Mouse (Mus musculus) intestine, embryonic 16.5 days (tissue): ENCODE measurements around the gene Muc13. TPM values are rescaled to one million over a fixed set of nuclear protein-coding genes. Genes with fewer than 3 reads are reported as not detected.
A peak's percentile ranks its signal among the peaks of the same experiment; 100 is the strongest.

Experiments
- ATAC-seq: fragments of 200-750 bp; cut with Nextera tagmentation; 2 replicates; pipeline ENCODE4 v1.8.0; 2017; ENCODE audit warnings: moderate TSS enrichment, moderate library complexity
- H3K27ac ChIP-seq: fragments of 300-500 bp; sonication (generic); 2 replicates; pipeline ENCODE4 v1.5.1; 2014; ENCODE audit warnings: mild to moderate bottlenecking, low read length
- H3K27me3 ChIP-seq: fragments of 300-500 bp; sonication (generic); replicated peaks from 2 replicates; pipeline ENCODE4 v1.6.1; 2014; ENCODE audit warnings: low read length, control low read depth, mixed read lengths; ENCODE audit not compliant: control insufficient read depth, insufficient read depth
- H3K36me3 ChIP-seq: fragments of 300-500 bp; sonication (generic); 2 replicates; pipeline ENCODE4 v1.6.1; 2014; ENCODE audit warnings: low read length, control low read depth; ENCODE audit not compliant: control insufficient read depth, insufficient read depth
- H3K4me1 ChIP-seq: fragments of 300-500 bp; sonication (generic); 2 replicates; pipeline ENCODE4 v1.6.1; 2014; ENCODE audit warnings: low read length, control low read depth, mixed read lengths; ENCODE audit not compliant: control insufficient read depth, insufficient read depth
- H3K4me2 ChIP-seq: fragments of 300-500 bp; sonication (generic); 2 replicates; pipeline ENCODE4 v1.6.1; 2014; ENCODE audit warnings: low read depth, low read length, control low read depth
- H3K4me3 ChIP-seq: fragments of 300-500 bp; sonication (generic); 2 replicates; pipeline ENCODE4 v1.5.1; 2014; ENCODE audit warnings: mild to moderate bottlenecking, low read length
- H3K9ac ChIP-seq: fragments of 300-500 bp; sonication (generic); 2 replicates; pipeline ENCODE4 v1.6.1; 2014; ENCODE audit warnings: low read depth, low read length
- H3K9me3 ChIP-seq: fragments of 300-500 bp; sonication (generic); 2 replicates; pipeline ENCODE4 v1.6.1; 2016; ENCODE audit warnings: low read length, control low read depth; ENCODE audit not compliant: control insufficient read depth
- WGBS: fragments of 180-500 bp; shearing (Covaris S2); extraction: QIAGEN DNeasy Blood & Tissue Kit; methylation state at CpG from one replicate; pipeline ENCODE4 v1.1.7; 2014; 5-methylcytosine and 5-hydroxymethylcytosine counted together
- polyA plus RNA-seq: library from polyadenylated mRNA; unstranded; fragments of >200 nt; fragmentation: Nextera tagmentation; extraction: Ambion mirVana; gene quantifications from 2 replicates; pipeline ENCODE4 v1.2.1, GENCODE M21; 2015

Muc13 gene
- polyA plus RNA-seq = 358 and 407 TPM in 2 replicates

- peak within 1 kb of the TSS; percentile 53 for H3K4me3 ChIP-seq
- peak within 1 kb of the TSS; percentile 40 for H3K4me2 ChIP-seq
- no peaks in the 10 kb centered on the region for H3K36me3 ChIP-seq
- peak; percentile 90 for ATAC-seq
- 63% methylated on average over 10 of the region's 10 CpGs for WGBS
- H3K27ac ChIP-seq = peak within 1 kb of the TSS; percentile 94
- H3K4me1 ChIP-seq = peaks cover 10% of the 10 kb centered on the region; the same call in 1 of the 2 replicates
- no peaks in the 10 kb centered on the region for H3K27me3 ChIP-seq
- no peaks in the 10 kb centered on the region for H3K9me3 ChIP-seq
- peak within 1 kb of the TSS; percentile 72 for H3K9ac ChIP-seq
These were observed at the start of gene Muc13 for GRCm38 (mm10) chr16:33793846-33794791. Muc13 (plus strand) TSS chr16:33794037.

GRCm38 (mm10) chr16:33744622-33745419 lies 49.0 kb upstream of the Muc13 start:
- 48% methylated on average over 7 of the region's 7 CpGs for WGBS
- Histone ChIP-seq H3K27ac (peak overlapping the region; percentile 79), H3K4me2 (peak overlapping the region; percentile 10; the same call in 1 of the 2 replicates), H3K4me3 (no peak overlapping the region), H3K36me3 (no peaks in the 10 kb centered on the region), H3K9me3 (no peaks in the 10 kb centered on the region), H3K27me3 (no peaks in the 10 kb centered on the region), H3K9ac (no peak overlapping the region), H3K4me1 (peaks cover 10% of the 10 kb centered on the region)
- ATAC-seq = peak; percentile 51

GRCm38 (mm10) chr16:33745457-33745856 lies 48.4 kb upstream of the Muc13 start:
- Histone ChIP-seq H3K9me3 (no peaks in the 10 kb centered on the region), H3K4me1 (peaks cover 8% of the 10 kb centered on the region), H3K36me3 (no peaks in the 10 kb centered on the region), H3K27ac (peak overlapping the region; percentile 79), H3K4me2 (peak overlapping the region; percentile 10; the same call in 1 of the 2 replicates), H3K27me3 (no peaks in the 10 kb centered on the region), H3K9ac (no peak overlapping the region), H3K4me3 (no peak overlapping the region)
- WGBS = 63% methylated on average over 7 of the region's 7 CpGs
- ATAC-seq = peak; percentile 83

DNA sequence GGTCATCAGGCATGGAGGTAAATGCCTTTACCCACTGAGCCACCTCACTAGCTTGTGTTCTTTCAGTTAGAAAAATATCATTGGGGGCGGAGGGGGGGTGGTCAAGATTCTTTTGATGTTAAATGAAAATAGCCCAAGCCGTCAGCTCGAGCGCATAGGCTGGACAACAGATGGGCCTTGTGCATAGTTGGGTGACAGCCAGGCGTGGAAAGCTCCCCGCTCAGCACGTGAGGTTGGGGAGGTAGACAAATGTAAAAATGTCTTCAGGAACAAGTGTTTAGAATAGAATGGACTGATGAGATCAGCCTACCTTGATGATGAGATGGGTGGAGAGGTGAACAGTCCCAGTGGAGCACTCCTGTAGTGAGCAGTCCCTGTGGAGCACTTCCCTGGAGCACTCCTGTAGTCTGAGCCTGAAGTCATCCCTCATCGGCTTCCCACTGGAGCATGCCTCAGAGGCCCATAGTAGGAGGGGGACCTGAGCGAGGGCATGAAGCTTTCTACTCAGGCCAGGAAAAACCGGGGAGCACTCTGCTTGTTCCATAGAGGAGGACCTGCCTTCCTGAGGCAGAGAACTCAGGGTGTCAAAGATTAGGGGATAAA lies 47.7 kb upstream of the Muc13 start:
- ATAC-seq = no peak
- peaks cover 4% of the 10 kb centered on the region for H3K4me1 ChIP-seq
- no peaks in the 10 kb centered on the region for H3K27me3 ChIP-seq
- no peak overlapping the region for H3K4me3 ChIP-seq
- H3K9me3 ChIP-seq = no peaks in the 10 kb centered on the region
- no peaks in the 10 kb centered on the region for H3K36me3 ChIP-seq
- peak overlapping the region; percentile 23; the same call in 1 of the 2 replicates for H3K27ac ChIP-seq
- no peak overlapping the region for H3K9ac ChIP-seq
- no peak overlapping the region for H3K4me2 ChIP-seq
- WGBS = 73% methylated on average over 10 of the region's 10 CpGs

DNA sequence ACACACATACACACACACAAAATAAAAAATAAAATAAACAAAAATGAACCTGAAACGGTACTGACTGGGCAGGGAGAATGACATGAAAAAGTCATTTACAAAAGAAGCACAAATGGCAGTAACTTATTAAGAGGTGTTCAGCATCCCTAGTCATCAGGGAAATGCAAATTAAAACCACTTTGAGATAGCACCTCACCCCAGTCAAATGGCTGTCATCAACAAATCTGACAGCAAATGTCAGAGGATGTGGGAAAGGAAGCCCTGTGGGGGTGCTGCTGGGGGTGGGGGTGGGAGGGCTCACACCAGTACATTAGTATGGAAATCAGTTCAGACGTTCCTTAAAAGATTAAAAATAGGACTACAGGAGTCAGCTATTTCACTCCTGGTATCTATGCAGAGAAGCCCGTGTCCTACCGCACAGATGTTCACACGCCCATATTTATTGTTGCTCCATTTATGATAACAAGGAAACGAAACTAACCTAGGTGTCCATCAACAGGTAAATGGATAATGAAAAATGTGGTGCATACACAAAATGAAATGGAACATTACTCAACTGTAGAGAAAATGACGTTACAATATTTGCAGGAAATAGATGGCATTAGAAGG lies 46.4 kb upstream of the Muc13 start:
- Histone ChIP-seq H3K27me3 (no peaks in the 10 kb centered on the region), H3K4me1 (peaks cover 9% of the 10 kb centered on the region), H3K9me3 (no peaks in the 10 kb centered on the region), H3K9ac (no peak overlapping the region), H3K36me3 (no peaks in the 10 kb centered on the region), H3K4me3 (no peak overlapping the region), H3K27ac (peak overlapping the region; percentile 63; the same call in 1 of the 2 replicates), H3K4me2 (no peak overlapping the region)
- 50% methylated on average over 7 of the region's 7 CpGs for WGBS
- ATAC-seq = 0 out of 2 replicates have a peak, but pooled peaks have one; percentile 21

DNA sequence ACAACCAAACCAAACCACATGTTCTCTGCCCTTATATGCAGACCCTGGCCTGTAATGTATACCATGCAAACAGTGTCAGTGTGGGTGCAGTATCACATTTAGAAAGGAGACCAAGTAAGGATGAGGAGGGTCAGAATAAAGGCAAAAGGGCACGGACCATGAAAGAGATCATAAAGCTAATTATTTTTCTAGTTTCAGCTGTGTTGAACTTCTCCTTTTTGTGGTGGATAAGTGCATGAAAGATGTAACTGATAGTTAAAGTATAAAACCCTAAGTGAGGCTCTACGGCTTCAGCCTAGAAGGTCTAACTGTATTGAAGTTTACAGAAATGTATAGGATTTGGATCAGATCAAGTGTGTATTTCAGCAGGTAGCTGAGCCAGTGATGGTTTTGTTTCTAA lies 45.8 kb upstream of the Muc13 start:
- peak overlapping the region; percentile 63 for H3K27ac ChIP-seq
- no peak overlapping the region for H3K4me2 ChIP-seq
- no peaks in the 10 kb centered on the region for H3K27me3 ChIP-seq
- H3K36me3 ChIP-seq = no peaks in the 10 kb centered on the region
- WGBS = 84% methylated on average over 2 of the region's 2 CpGs
- H3K9me3 ChIP-seq = no peaks in the 10 kb centered on the region
- H3K4me1 ChIP-seq = peaks cover 9% of the 10 kb centered on the region
- H3K4me3 ChIP-seq = no peak overlapping the region
- H3K9ac ChIP-seq = no peak overlapping the region
- ATAC-seq = no peak

GRCm38 (mm10) chr16:33751152-33751551 lies 42.7 kb upstream of the Muc13 start:
- Histone ChIP-seq H3K4me3 (peak overlapping the region; percentile 32), H3K4me2 (peak overlapping the region; percentile 51), H3K36me3 (peaks cover 2% of the 10 kb centered on the region; the same call in 1 of the 2 replicates), H3K4me1 (peaks cover 5% of the 10 kb centered on the region), H3K9me3 (no peaks in the 10 kb centered on the region), H3K9ac (peak overlapping the region; percentile 55), H3K27me3 (no peaks in the 10 kb centered on the region), H3K27ac (peak overlapping the region; percentile 75)
- WGBS = 32% methylated on average over 13 of the region's 13 CpGs
- ATAC-seq = peak; percentile 56

GRCm38 (mm10) chr16:33751590-33751989 lies 42.2 kb upstream of the Muc13 start:
- H3K4me3 ChIP-seq = peak overlapping the region; percentile 32

More at GRCm38 (mm10) chr16:33751590-33751989, 42.2 kb upstream of the Muc13 start:
- no peaks in the 10 kb centered on the region for H3K9me3 ChIP-seq
- peaks cover 5% of the 10 kb centered on the region for H3K4me1 ChIP-seq
- H3K4me2 ChIP-seq = peak overlapping the region; percentile 51
- ATAC-seq = peak; percentile 39
- H3K36me3 ChIP-seq = peaks cover 2% of the 10 kb centered on the region; the same call in 1 of the 2 replicates
- whole genome bisulfite sequencing = 53% methylated on average over 12 of the region's 12 CpGs
- peak overlapping the region; percentile 75 for H3K27ac ChIP-seq
- H3K27me3 ChIP-seq = no peaks in the 10 kb centered on the region
- H3K9ac ChIP-seq = peak overlapping the region; percentile 55
